Mouse (Mus musculus) kidney, adult 2 months (tissue): ENCODE measurements around the gene Catip.

Source experiments
- CTCF ChIP-seq: fragments of 200-500 bp; conservative IDR thresholded peaks from 2 replicates; pipeline ENCODE4 v1.5.1; 2011; ENCODE audit warnings: low read depth, mild to moderate bottlenecking, control low read depth, low read length, moderate library complexity, mixed read lengths; ENCODE audit not compliant: insufficient read depth, insufficient read length
- POLR2A ChIP-seq: fragments of 200-500 bp; IDR thresholded peaks from one replicate; pipeline ENCODE4 v1.6.1; 2011; ENCODE audit warnings: low read depth, low read length, control low read depth

- TF ChIP-seq POLR2A (no peak), CTCF (no peak)
These were observed 9.3 kb upstream of the Catip start for GRCm38 (mm10) chr1:74352532-74353096.
